Mouse (Mus musculus): Measurements from ENCODE around the gene Tm4sf20.
A peak's percentile ranks its signal among the peaks of the same experiment; 100 is the strongest.

The Tm4sf20 gene

GRCm38 (mm10) chr1:82768269-82768668, at the start of gene Tm4sf20:
Tm4sf20 (minus strand) TSS chr1:82768461.
- DNase-seq (ENCODE audit: extremely low spot score): no peak

GRCm38 (mm10) chr1:82815941-82816716, 47.9 kb upstream of the Tm4sf20 start:
- DNase-seq (ENCODE audit: extremely low spot score): no peak

GRCm38 (mm10) chr1:82811766-82812165, 43.5 kb upstream of the Tm4sf20 start:
- no peak for DNase-seq (ENCODE audit: extremely low spot score)

GRCm38 (mm10) chr1:82808564-82808963, 40.3 kb upstream of the Tm4sf20 start:
- DNase-seq (ENCODE audit: extremely low spot score): no peak

GRCm38 (mm10) chr1:82807206-82807605, 38.9 kb upstream of the Tm4sf20 start:
- DNase-seq (ENCODE audit: extremely low spot score): no peak

- DNase-seq (ENCODE audit: extremely low spot score): no peak
Measured at GRCm38 (mm10) chr1:82806391-82806790, 38.1 kb upstream of the Tm4sf20 start.

- DNase-seq (ENCODE audit: extremely low spot score): no peak
Measured at GRCm38 (mm10) chr1:82804059-82804458, 35.8 kb upstream of the Tm4sf20 start.

- no peak for DNase-seq (ENCODE audit: extremely low spot score)
Measured at GRCm38 (mm10) chr1:82803608-82804007, 35.3 kb upstream of the Tm4sf20 start.

GRCm38 (mm10) chr1:82801105-82801783, 33.0 kb upstream of the Tm4sf20 start:
- no peak for DNase-seq (ENCODE audit: extremely low spot score)

GRCm38 (mm10) chr1:82798922-82799321, 30.7 kb upstream of the Tm4sf20 start:
- DNase-seq (ENCODE audit: extremely low spot score): no peak

- no peak for DNase-seq (ENCODE audit: extremely low spot score)
Measured at GRCm38 (mm10) chr1:82798304-82798703, 30.0 kb upstream of the Tm4sf20 start.

GRCm38 (mm10) chr1:82797088-82797487, 28.8 kb upstream of the Tm4sf20 start:
- DNase-seq (ENCODE audit: extremely low spot score): no peak

- DNase-seq (ENCODE audit: extremely low spot score): no peak
Measured at GRCm38 (mm10) chr1:82795702-82796443, 27.6 kb upstream of the Tm4sf20 start.

- DNase-seq (ENCODE audit: extremely low spot score): no peak
Measured at GRCm38 (mm10) chr1:82795211-82795610, 26.9 kb upstream of the Tm4sf20 start.

GRCm38 (mm10) chr1:82793986-82794385, 25.7 kb upstream of the Tm4sf20 start:
- DNase-seq (ENCODE audit: extremely low spot score): no peak

- DNase-seq (ENCODE audit: extremely low spot score): no peak
Measured at GRCm38 (mm10) chr1:82793110-82793509, 24.8 kb upstream of the Tm4sf20 start.

GRCm38 (mm10) chr1:82792238-82792637, 24.0 kb upstream of the Tm4sf20 start:
- DNase-seq (ENCODE audit: extremely low spot score): no peak

- no peak for DNase-seq (ENCODE audit: extremely low spot score)
Measured at GRCm38 (mm10) chr1:82791105-82791504, 22.8 kb upstream of the Tm4sf20 start.

GRCm38 (mm10) chr1:82788070-82788469, 19.8 kb upstream of the Tm4sf20 start:
- no peak for DNase-seq (ENCODE audit: extremely low spot score)

GRCm38 (mm10) chr1:82787414-82787813, 19.2 kb upstream of the Tm4sf20 start:
- peak; percentile 39 for DNase-seq (ENCODE audit: extremely low spot score)

GRCm38 (mm10) chr1:82785546-82785945, 17.3 kb upstream of the Tm4sf20 start:
- no peak for DNase-seq (ENCODE audit: extremely low spot score)

- no peak for DNase-seq (ENCODE audit: extremely low spot score)
Measured at GRCm38 (mm10) chr1:82783559-82783958, 15.3 kb upstream of the Tm4sf20 start.

All from embryo, embryonic 9.5 days (tissue).